Mouse (Mus musculus) intestine, embryonic 14.5 days (tissue): ENCODE data around the gene Cacna2d3. TPM values are rescaled to one million over a fixed set of nuclear protein-coding genes. Genes with fewer than 3 reads are reported as not detected.

Experiments
- ATAC-seq: fragments of 200-750 bp; cut with Nextera tagmentation; replicated peaks from 2 replicates; pipeline ENCODE4 v1.8.0; 2017; ENCODE audit warnings: low read depth, moderate number of reproducible peaks, moderate TSS enrichment, moderate library complexity; ENCODE audit not compliant: low FRiP score, low TSS enrichment
- DNase-seq: peaks from one replicate; pipeline ENCODE4 v3.0.0-alpha.2; 2018; ENCODE audit warnings: low spot score
- H3K27ac ChIP-seq: fragments of 300-500 bp; sonication (generic); 2 replicates; pipeline ENCODE4 v1.5.1; 2014; ENCODE audit warnings: low read depth, mild to moderate bottlenecking, control low read depth
- H3K27me3 ChIP-seq: fragments of 300-500 bp; sonication (generic); replicated peaks from 2 replicates; pipeline ENCODE4 v1.6.1; 2014; ENCODE audit warnings: low read length, control low read depth; ENCODE audit not compliant: control insufficient read depth, insufficient read depth
- H3K36me3 ChIP-seq: fragments of 300-500 bp; sonication (generic); 2 replicates; pipeline ENCODE4 v1.6.1; 2014; ENCODE audit warnings: low read length, control low read depth; ENCODE audit not compliant: control insufficient read depth, insufficient read depth
- H3K4me1 ChIP-seq: fragments of 300-500 bp; sonication (generic); replicated peaks from 2 replicates; pipeline ENCODE4 v1.6.1; 2014; ENCODE audit warnings: low read length, control low read depth, mixed read lengths; ENCODE audit not compliant: control insufficient read depth, insufficient read depth
- H3K4me2 ChIP-seq: fragments of 300-500 bp; sonication (generic); 2 replicates; pipeline ENCODE4 v1.6.1; 2014; ENCODE audit warnings: low read length
- H3K4me3 ChIP-seq: fragments of 300-500 bp; sonication (generic); 2 replicates; pipeline ENCODE4 v1.5.1; 2014; ENCODE audit warnings: low read depth, low read length, control low read depth, mixed read lengths
- H3K9ac ChIP-seq: fragments of 300-500 bp; sonication (generic); 2 replicates; pipeline ENCODE4 v1.6.1; 2014; ENCODE audit warnings: mild to moderate bottlenecking, low read length
- H3K9me3 ChIP-seq: fragments of 300-500 bp; sonication (generic); 2 replicates; pipeline ENCODE4 v1.6.1; 2016; ENCODE audit warnings: low read length, control low read depth; ENCODE audit not compliant: control insufficient read depth
- WGBS: fragments of 180-500 bp; shearing (Covaris S2); extraction: QIAGEN DNeasy Blood & Tissue Kit; methylation state at CpG from one replicate; pipeline ENCODE4 v1.1.7; 2014; 5-methylcytosine and 5-hydroxymethylcytosine counted together
- polyA plus RNA-seq: library from polyadenylated mRNA; unstranded; fragments of >200 nt; fragmentation: Nextera tagmentation; extraction: Ambion mirVana; gene quantifications from 2 replicates; pipeline ENCODE4 v1.2.1, GENCODE M21; 2014

Cacna2d3 gene
- polyA plus RNA-seq, 1 experiment from 2014 or later: 2.2 TPM

DNA sequence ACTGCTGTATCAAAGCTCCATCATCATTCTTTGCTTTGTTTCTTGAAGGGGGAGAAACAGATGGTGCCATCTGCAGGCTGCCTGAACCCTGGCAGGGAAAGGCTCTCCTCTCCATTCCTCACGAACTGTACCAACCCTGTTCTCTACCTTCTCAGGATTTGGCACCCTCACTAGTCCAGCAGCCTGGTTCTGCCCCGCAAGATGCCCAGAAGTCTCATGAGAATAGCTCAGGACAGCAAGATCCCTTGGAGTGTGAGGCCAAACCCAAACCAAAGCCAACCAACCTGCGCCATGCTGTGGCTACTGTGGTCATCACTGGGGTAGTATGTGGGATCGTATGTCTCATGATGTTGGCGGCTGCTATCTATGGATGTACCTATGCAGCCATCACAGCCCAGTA lies 694.4 kb downstream of the Cacna2d3 start:
- Histone ChIP-seq H3K4me3 (no peak overlapping the region), H3K36me3 (no peaks in the 10 kb centered on the region)

DNA sequence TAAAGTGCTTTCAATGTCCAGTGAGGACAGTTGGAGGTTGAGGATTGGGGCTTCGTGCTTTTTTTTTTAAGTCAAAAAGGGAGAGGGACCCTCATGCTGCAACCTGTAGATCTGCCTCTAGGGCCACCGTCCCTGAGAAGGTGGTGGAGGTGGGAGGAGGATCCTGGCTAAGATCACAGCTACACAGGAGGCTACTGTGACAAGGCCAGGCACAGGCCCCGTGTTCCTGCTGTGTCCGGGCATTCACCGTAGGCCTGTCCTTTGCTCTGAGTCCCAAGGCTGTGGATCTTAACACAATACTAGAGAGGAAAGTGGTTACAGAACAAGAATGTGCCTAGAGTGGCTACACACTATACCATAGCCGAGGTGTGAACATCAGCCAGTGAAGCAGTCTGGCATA lies 696.3 kb downstream of the Cacna2d3 start:
- DNase-seq: no peak
- no peak for ATAC-seq
- Histone ChIP-seq H3K4me3 (no peak overlapping the region), H3K36me3 (no peaks in the 10 kb centered on the region), H3K4me2 (no peak overlapping the region), H3K27ac (no peak overlapping the region), H3K27me3 (no peaks in the 10 kb centered on the region), H3K4me1 (no peaks in the 10 kb centered on the region), H3K9me3 (no peaks in the 10 kb centered on the region), H3K9ac (no peak overlapping the region)
- 82% methylated on average over 6 of the region's 6 CpGs for WGBS

More for the DNA sequence above, 694.4 kb downstream of the Cacna2d3 start:
- Histone ChIP-seq H3K4me1 (no peaks in the 10 kb centered on the region), H3K27ac (no peak overlapping the region), H3K4me2 (no peak overlapping the region), H3K27me3 (no peaks in the 10 kb centered on the region), H3K9me3 (no peaks in the 10 kb centered on the region), H3K9ac (no peak overlapping the region)
- ATAC-seq: no peak
- 87% methylated on average over 5 of the region's 5 CpGs for WGBS
- no peak for DNase-seq

DNA sequence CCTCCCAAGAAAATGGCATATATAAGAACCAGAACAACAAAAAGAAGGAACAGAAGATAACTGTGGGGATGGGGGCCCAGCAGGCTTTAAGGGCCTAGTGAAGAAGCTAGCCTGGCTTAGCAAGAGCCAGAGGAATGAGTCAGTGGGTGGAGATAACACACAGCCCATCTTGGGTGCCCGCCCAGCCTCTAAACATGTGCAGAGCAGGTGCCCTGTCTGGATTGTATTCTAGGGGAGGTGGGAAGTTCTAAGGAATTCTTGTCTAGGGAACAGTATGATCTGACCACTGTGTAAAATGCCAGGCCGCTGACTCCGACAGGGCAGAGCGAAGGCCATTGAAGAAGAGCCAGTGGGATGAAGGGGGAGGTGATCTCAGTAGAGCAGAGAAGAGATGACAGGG lies 698.4 kb downstream of the Cacna2d3 start:
- no peaks in the 10 kb centered on the region for H3K9me3 ChIP-seq
- no peak overlapping the region for H3K27ac ChIP-seq
- H3K4me1 ChIP-seq: no peaks in the 10 kb centered on the region
- no peak overlapping the region for H3K4me2 ChIP-seq
- H3K4me3 ChIP-seq: no peak overlapping the region
- DNase-seq: no peak
- no peaks in the 10 kb centered on the region for H3K27me3 ChIP-seq
- ATAC-seq: no peak
- H3K9ac ChIP-seq: no peak overlapping the region
- 95% methylated on average over 4 of the region's 4 CpGs for WGBS
- no peaks in the 10 kb centered on the region for H3K36me3 ChIP-seq

DNA sequence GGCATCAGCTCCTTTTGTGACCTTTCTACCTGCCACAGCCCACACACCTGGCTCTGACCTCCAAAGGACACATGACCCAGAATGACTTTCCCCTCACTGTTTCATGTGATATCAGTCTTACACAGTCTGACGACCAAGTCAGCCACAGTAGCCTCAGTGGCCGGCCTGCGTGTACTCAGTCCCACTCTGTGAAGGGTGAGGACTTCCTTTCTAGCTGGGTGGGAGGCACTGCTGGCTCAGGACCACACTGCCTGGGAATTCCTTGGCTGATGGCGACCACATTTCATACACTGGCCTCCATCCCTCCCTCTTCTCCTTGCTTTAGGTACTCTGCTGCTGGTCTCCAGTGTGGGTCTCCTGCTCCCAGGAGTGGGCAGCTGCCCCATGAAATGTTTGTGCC lies 700.4 kb downstream of the Cacna2d3 start:
- H3K27me3 ChIP-seq: no peaks in the 10 kb centered on the region
- DNase-seq: no peak
- H3K36me3 ChIP-seq: no peaks in the 10 kb centered on the region
- H3K27ac ChIP-seq: no peak overlapping the region
- no peaks in the 10 kb centered on the region for H3K4me1 ChIP-seq
- H3K4me3 ChIP-seq: no peak overlapping the region
- no peak overlapping the region for H3K4me2 ChIP-seq
- 79% methylated on average over 4 of the region's 4 CpGs for WGBS
- H3K9me3 ChIP-seq: no peaks in the 10 kb centered on the region
- ATAC-seq: no peak
- H3K9ac ChIP-seq: no peak overlapping the region

DNA sequence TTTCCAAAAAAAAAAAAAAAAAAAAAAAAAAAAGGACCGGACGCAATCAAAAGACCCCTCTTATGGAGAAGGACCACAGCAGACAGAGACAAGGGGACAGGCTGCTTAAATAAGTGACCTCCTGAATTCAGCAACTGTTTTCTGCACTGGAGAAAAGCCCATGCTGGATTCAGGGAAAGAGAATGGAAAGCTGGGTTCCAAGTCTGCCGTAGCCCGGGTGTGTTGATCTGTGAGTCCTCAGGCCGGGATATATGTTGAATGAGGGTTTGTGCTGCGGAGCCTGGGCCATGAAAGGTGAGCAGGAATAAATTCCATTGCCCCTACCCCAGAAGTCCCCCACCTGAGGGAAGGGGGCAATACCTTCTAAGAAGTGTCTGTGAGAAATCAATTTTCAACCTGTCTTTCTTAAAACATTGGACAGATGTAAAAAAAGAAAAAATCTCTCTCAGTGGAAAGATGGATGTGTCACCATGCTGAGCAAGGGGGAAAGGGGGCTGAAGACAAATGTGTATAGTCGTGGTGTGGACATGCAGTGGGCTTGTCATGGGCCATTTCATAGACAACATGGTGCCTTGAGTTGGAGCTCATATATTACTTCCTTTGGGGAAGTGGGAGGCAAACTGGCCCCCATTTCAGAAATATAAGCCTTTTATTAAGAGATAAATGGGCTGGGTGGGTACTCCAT lies 703.2 kb downstream of the Cacna2d3 start:
- DNase-seq (no peak), ATAC-seq (no peak)
- Histone ChIP-seq H3K27ac (no peak overlapping the region), H3K9ac (no peak overlapping the region), H3K4me2 (no peak overlapping the region), H3K4me3 (no peak overlapping the region), H3K27me3 (no peaks in the 10 kb centered on the region), H3K9me3 (no peaks in the 10 kb centered on the region), H3K36me3 (no peaks in the 10 kb centered on the region), H3K4me1 (no peaks in the 10 kb centered on the region)
- 59% methylated on average over 7 of the region's 7 CpGs for WGBS

DNA sequence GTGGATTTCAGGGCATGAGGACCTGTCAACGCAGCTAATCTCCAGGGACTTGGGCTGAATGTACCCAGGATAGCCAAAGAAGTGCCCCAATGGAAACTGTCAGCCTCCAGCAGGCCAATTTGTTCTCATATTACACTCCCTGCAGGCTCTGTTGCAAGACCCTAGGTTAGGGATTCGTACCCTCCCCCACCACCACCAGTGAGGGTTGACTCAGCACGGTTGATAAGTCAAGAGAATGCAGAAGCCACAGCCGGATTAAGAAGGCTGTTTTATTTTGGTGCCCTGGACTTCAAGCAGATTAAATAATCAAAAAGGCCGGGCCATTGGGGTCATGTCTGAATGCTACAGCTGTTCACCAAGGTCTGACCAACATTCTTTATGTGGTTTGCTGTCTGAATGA lies 703.8 kb downstream of the Cacna2d3 start, which contains the start of gene Lrtm1:
Gene Lrtm1 (plus strand): TSS at position 326 of the 400 bp plus-strand sequence.
- 12% methylated on average over 5 of the region's 5 CpGs for WGBS

DNA sequence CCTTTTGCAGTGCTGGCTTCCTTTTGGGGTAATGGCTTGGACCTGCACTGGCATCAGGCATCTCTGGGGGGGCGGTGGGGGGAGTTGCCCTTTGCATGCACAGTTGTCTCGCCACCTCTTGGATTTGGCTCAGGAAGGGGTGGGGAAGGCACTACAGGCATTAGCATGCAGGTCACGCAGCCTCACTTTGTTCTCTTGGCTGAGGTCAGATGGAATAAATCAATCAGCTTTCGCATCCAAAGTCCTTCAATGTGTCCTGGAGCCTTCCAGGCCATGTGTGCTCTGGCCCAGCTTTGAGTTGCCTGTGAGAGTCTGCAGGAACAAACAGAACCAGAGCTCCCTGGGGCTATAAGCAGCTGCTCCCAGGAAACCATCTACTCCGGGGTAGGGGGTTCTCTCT lies 705.8 kb downstream of the Cacna2d3 start:
- DNase-seq: no peak
- Histone ChIP-seq H3K4me1 (no peaks in the 10 kb centered on the region), H3K36me3 (no peaks in the 10 kb centered on the region), H3K4me2 (no peak overlapping the region), H3K9me3 (no peaks in the 10 kb centered on the region), H3K27ac (no peak overlapping the region), H3K9ac (no peak overlapping the region), H3K27me3 (no peaks in the 10 kb centered on the region), H3K4me3 (no peak overlapping the region)
- ATAC-seq: no peak
- 58% methylated on average over 5 of the region's 5 CpGs for WGBS

More for the DNA sequence above, 703.8 kb downstream of the Cacna2d3 start, which contains the start of gene Lrtm1:
- Histone ChIP-seq H3K27ac (no peak within 1 kb of the TSS), H3K9ac (no peak within 1 kb of the TSS), H3K4me1 (no peaks in the 10 kb centered on the region), H3K4me3 (no peak within 1 kb of the TSS), H3K9me3 (no peaks in the 10 kb centered on the region), H3K4me2 (no peak within 1 kb of the TSS), H3K27me3 (no peaks in the 10 kb centered on the region), H3K36me3 (no peaks in the 10 kb centered on the region)
- ATAC-seq (no peak), DNase-seq (no peak)

DNA sequence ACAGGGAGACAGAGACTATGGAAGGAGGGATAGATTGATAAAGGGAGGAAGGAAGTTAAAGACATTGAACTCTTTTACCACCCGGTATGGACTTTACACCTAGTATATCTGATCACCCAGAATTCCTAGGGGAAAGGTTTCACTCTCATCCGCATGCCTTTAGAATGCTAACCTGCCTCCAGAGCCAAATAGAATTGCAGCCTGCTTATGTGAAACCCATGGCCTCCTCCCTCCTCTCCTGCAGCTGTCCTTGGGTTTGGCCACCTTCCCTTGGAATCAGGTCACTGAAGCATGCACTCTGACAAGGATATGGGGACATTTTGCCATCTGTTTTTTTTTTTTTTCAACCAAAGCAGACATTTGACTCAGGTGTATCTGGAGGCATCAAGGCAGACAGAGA lies 707.0 kb downstream of the Cacna2d3 start:
- H3K4me1 ChIP-seq: no peaks in the 10 kb centered on the region
- 83% methylated on average over 2 of the region's 2 CpGs for WGBS
- H3K9me3 ChIP-seq: no peaks in the 10 kb centered on the region
- no peaks in the 10 kb centered on the region for H3K36me3 ChIP-seq
- no peak overlapping the region for H3K4me2 ChIP-seq
- H3K27ac ChIP-seq: no peak overlapping the region
- H3K9ac ChIP-seq: no peak overlapping the region
- no peak for ATAC-seq
- DNase-seq: no peak
- H3K27me3 ChIP-seq: no peaks in the 10 kb centered on the region
- H3K4me3 ChIP-seq: no peak overlapping the region

DNA sequence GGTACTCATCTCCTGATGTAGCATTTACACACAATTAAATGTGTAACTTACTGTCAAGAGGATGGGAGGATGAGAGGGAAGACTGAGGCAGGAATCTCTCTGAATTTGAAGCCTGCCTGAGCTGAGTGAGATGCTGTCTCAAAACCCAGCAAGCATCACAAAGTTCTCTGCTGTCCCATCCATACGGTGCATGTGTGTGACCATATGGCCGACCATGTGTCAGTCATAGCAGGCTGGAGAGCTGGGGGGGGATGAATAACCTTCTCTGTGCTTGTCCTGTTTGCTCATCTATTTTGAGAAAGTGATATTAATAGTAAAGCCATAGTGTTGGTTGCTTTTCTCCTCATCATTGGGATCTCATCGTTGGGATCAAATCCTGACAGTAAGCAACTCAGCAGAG lies 708.5 kb downstream of the Cacna2d3 start:
- no peak overlapping the region for H3K4me3 ChIP-seq
- no peak overlapping the region for H3K27ac ChIP-seq
- H3K27me3 ChIP-seq: no peaks in the 10 kb centered on the region
- no peak for DNase-seq
- 90% methylated on average over 3 of the region's 3 CpGs for WGBS
- no peak overlapping the region for H3K4me2 ChIP-seq
- no peaks in the 10 kb centered on the region for H3K4me1 ChIP-seq
- no peak overlapping the region for H3K9ac ChIP-seq
- no peak for ATAC-seq
- H3K9me3 ChIP-seq: no peaks in the 10 kb centered on the region
- no peaks in the 10 kb centered on the region for H3K36me3 ChIP-seq
